Mouse (Mus musculus) CH12.LX (cell line): ENCODE results near the gene Lmntd2.
A peak's percentile ranks its signal among the peaks of the same experiment; 100 is the strongest.

Experiments used
- CTCF ChIP-seq, 2 experiments: IDR thresholded peaks in 1 of 2; conservative IDR thresholded peaks in 1 of 2; 2 replicates each; pipeline ENCODE4 v1.5.1; 2011 to 2012; ENCODE audit warnings: low read depth in 2 of 2, low read length in 2 of 2, improper control_type of control experiment in 1 of 2, inconsistent platforms in 1 of 2, mild to moderate bottlenecking in 1 of 2, moderate library complexity in 1 of 2
- ETS1 ChIP-seq: conservative IDR thresholded peaks from 2 replicates; pipeline ENCODE4 v1.6.1; 2012; ENCODE audit warnings: low read depth, mild to moderate bottlenecking, inconsistent platforms, low read length, improper control_type of control experiment, moderate library complexity
- JUND ChIP-seq: conservative IDR thresholded peaks from 2 replicates; pipeline ENCODE4 v1.6.1; 2011; ENCODE audit warnings: low read depth, low read length, improper control_type of control experiment
- KAT2A ChIP-seq: IDR thresholded peaks from 2 replicates; pipeline ENCODE4 v1.6.1; 2012; ENCODE audit warnings: low read length, improper control_type of control experiment, inconsistent platforms; ENCODE audit not compliant: insufficient replicate concordance
- MEF2A ChIP-seq: IDR thresholded peaks from 2 replicates; pipeline ENCODE4 v1.6.1; 2014; ENCODE audit warnings: low read depth, mild to moderate bottlenecking, inconsistent platforms, low read length, improper control_type of control experiment, borderline replicate concordance
- NELFE ChIP-seq: IDR thresholded peaks from 2 replicates; pipeline ENCODE4 v1.6.1; 2011; ENCODE audit warnings: low read depth, low read length, improper control_type of control experiment
- POLR2A ChIP-seq: IDR thresholded peaks from 2 replicates; pipeline ENCODE4 v1.6.1; 2011; ENCODE audit warnings: low read depth, mild to moderate bottlenecking, improper control_type of control experiment, low read length
- TCF12 ChIP-seq: IDR thresholded peaks from 2 replicates; pipeline ENCODE4 v1.6.1; 2014; ENCODE audit warnings: low read depth, mild to moderate bottlenecking, inconsistent platforms, low read length, improper control_type of control experiment
- USF1 ChIP-seq: IDR thresholded peaks from 2 replicates; pipeline ENCODE4 v1.6.1; 2014; ENCODE audit warnings: low read depth, mild to moderate bottlenecking, inconsistent platforms, low read length, improper control_type of control experiment

DNA sequence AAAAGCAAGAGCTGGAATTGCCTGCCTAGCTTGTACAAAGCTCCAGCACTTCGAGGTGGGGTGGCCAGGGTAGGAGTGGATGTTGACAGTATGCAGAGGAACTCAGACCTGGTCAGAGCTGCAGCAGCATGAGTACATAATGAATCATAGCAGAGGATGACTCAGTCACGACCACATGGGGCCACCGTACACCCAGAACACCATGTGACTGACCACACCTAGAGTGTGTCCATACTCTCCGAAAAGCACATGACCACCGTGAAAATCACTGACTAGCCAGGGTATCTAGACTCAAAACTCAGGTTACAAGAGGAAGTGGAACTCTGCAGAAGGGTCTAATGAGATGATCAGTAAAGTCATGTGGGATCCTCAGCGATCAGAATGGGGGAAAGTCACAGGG is 49.0 kb downstream of the Lmntd2 start:
- TF ChIP-seq POLR2A, result no peak
- TF ChIP-seq MEF2A, result peak; percentile 57; the same call in 1 of the 2 replicates
- peak; percentile 88 for TF ChIP-seq JUND
- peak; percentile 91 for TF ChIP-seq ETS1
- TF ChIP-seq KAT2A, result no peak
- TF ChIP-seq NELFE, result 0 out of 2 replicates have a peak, but pooled peaks have one; percentile 46
- TF ChIP-seq CTCF (conservative IDR thresholded peaks at IDR 0.05 in 1 of 2, IDR thresholded peaks at IDR 0.05 in 1 of 2; ENCODE audit: low read depth in 2 of 2, low read length in 2 of 2), result no peak
- peak; percentile 80 for TF ChIP-seq TCF12
- TF ChIP-seq USF1, result peak; percentile 87
